Mouse (Mus musculus) kidney, postnatal 0 days (tissue): ENCODE data around the gene Runx3. TPM values are rescaled to one million over a fixed set of nuclear protein-coding genes. Genes with fewer than 3 reads are reported as not detected.

ENCODE experiments used
- ATAC-seq: fragments of 200-750 bp; cut with Nextera tagmentation; replicated peaks from 2 replicates; pipeline ENCODE4 v1.8.0; 2017; ENCODE audit warnings: low read depth, moderate number of reproducible peaks, moderate TSS enrichment, moderate library complexity; ENCODE audit not compliant: low FRiP score
- DNase-seq: peaks from one replicate; pipeline ENCODE4 v3.0.0-alpha.2; 2016; ENCODE audit warnings: low spot score
- H3K27ac ChIP-seq: fragments of 300-500 bp; sonication (generic); 2 replicates; pipeline ENCODE4 v1.5.1; 2014; ENCODE audit warnings: mild to moderate bottlenecking
- H3K27me3 ChIP-seq: fragments of 300-500 bp; sonication (generic); 2 replicates; pipeline ENCODE4 v1.6.1; 2014; ENCODE audit warnings: low read length, mixed read lengths; ENCODE audit not compliant: insufficient read depth
- H3K36me3 ChIP-seq: fragments of 300-500 bp; sonication (generic); 2 replicates; pipeline ENCODE4 v1.6.1; 2014; ENCODE audit warnings: low read length, mixed read lengths; ENCODE audit not compliant: insufficient read depth
- H3K4me1 ChIP-seq: fragments of 300-500 bp; sonication (generic); replicated peaks from 2 replicates; pipeline ENCODE4 v1.6.1; 2014; ENCODE audit warnings: antibody characterized with exemption, low read length, mixed read lengths; ENCODE audit not compliant: insufficient read depth
- H3K4me2 ChIP-seq: fragments of 300-500 bp; sonication (generic); 2 replicates; pipeline ENCODE4 v1.6.1; 2014; ENCODE audit warnings: mild to moderate bottlenecking, low read length, moderate library complexity, mixed read lengths
- H3K4me3 ChIP-seq: fragments of 300-500 bp; sonication (generic); replicated peaks from 2 replicates; pipeline ENCODE4 v1.5.1; 2014; ENCODE audit warnings: low read depth, low read length
- H3K9ac ChIP-seq: fragments of 300-500 bp; sonication (generic); 2 replicates; pipeline ENCODE4 v1.6.1; 2014; ENCODE audit warnings: low read depth, low read length
- H3K9me3 ChIP-seq: fragments of 300-500 bp; sonication (generic); replicated peaks from 2 replicates; pipeline ENCODE4 v1.6.1; 2016; ENCODE audit warnings: low read length, inconsistent platforms, mixed read lengths
- CTCF ChIP-seq: IDR thresholded peaks from 2 replicates; pipeline ENCODE4 v1.5.1; 2016; ENCODE audit warnings: antibody characterized with exemption, low read depth, mild to moderate bottlenecking, moderate library complexity
- WGBS: fragments of 180-500 bp; shearing (Covaris S2); extraction: QIAGEN DNeasy Blood & Tissue Kit; methylation state at CpG from one replicate; pipeline ENCODE4 v1.1.7; 2014; 5-methylcytosine and 5-hydroxymethylcytosine counted together
- polyA plus RNA-seq: library from polyadenylated mRNA; unstranded; fragments of >200 nt; fragmentation: Nextera tagmentation; extraction: Ambion mirVana; gene quantifications from 2 replicates; pipeline ENCODE4 v1.2.1, GENCODE M21; 2015

Runx3 gene
- polyA plus RNA-seq, 1 experiment from 2014 or later, result 0.05 TPM

DNA sequence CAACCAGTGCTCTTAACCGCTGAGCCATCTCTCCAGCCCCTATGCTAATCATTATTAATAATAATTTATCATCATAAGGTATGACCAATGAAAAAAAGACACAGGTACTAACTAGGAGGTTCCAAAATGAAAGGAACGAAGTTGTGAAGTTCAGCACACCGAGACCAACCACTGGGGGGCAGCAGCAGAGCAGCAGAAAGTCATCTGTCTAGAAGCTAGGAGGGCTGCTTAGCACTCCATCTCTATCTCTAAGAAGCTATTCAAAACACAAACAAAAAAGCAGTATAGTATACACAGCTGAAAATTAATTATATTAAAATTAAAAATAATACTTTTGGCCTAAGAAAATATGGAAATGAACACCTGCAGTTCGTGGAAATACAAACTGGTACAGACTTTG, 99.2 kb downstream of the Runx3 start:
- Histone ChIP-seq H3K27me3 (no peaks in the 10 kb centered on the region), H3K27ac (no peak overlapping the region), H3K4me3 (no peak overlapping the region), H3K9me3 (no peaks in the 10 kb centered on the region), H3K9ac (no peak overlapping the region), H3K4me1 (0 out of 2 replicates have a peak, but pooled peaks cover 6% of the 10 kb centered on the region), H3K4me2 (no peak overlapping the region), H3K36me3 (peaks cover 49% of the 10 kb centered on the region)
- WGBS, result 42% methylated on average over 4 of the region's 4 CpGs
- peak; percentile 93 for DNase-seq
- peak; percentile 86 for TF ChIP-seq CTCF
- no peak; the same call in 1 of the 2 replicates for ATAC-seq

GRCm38 (mm10) chr4:135220641-135221040, 100.2 kb downstream of the Runx3 start:
- no peak overlapping the region for H3K9ac ChIP-seq
- H3K27ac ChIP-seq, result no peak overlapping the region
- no peaks in the 10 kb centered on the region for H3K27me3 ChIP-seq
- TF ChIP-seq CTCF, result no peak
- DNase-seq, result no peak
- H3K4me2 ChIP-seq, result no peak overlapping the region
- peaks cover 42% of the 10 kb centered on the region for H3K36me3 ChIP-seq
- H3K4me1 ChIP-seq, result 0 out of 2 replicates have a peak, but pooled peaks cover 6% of the 10 kb centered on the region
- no peak for ATAC-seq
- no peaks in the 10 kb centered on the region for H3K9me3 ChIP-seq
- H3K4me3 ChIP-seq, result no peak overlapping the region
- 69% methylated on average over 3 of the region's 3 CpGs for WGBS

DNA sequence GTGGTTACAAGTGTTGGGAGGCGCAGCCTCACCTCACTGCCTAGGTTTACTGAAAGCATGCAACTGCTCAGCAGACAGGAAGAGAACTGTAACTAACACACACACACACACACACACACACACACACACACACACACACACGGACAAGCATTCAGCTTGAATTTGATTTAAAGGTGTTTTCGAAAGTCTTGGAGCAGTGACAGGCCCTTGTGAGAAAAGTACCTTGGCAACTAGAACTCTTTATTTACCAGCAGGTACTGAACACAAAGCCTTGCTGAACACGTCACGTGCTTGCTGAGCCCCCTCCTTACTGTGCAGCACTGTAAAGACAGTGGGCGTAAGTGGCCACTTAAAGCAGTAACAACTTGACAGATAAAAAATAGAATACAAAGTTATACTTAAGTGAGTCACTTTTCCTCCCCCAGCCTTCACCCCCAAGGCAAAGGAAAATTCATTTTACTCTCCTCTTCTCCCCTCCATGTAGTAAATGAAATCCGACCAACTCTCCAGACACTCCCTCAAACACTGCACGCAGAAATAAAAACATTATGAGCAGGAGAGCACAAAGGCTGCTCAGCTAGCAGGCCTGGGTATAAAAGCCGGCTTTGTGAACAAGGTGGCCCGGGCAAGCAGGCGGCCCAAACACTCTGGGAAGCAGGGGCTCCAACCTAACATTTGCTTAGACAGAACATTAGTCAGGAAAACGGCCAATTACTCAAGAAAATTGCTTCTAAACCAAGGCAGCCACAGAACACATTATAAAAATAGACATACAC, 101.4 kb downstream of the Runx3 start:
- Histone ChIP-seq H3K4me2 (no peak overlapping the region), H3K9ac (no peak overlapping the region), H3K27ac (no peak overlapping the region), H3K9me3 (no peaks in the 10 kb centered on the region), H3K4me3 (no peak overlapping the region), H3K36me3 (peaks cover 32% of the 10 kb centered on the region), H3K4me1 (0 out of 2 replicates have a peak, but pooled peaks cover 6% of the 10 kb centered on the region), H3K27me3 (no peaks in the 10 kb centered on the region)
- 64% methylated on average over 12 of the region's 12 CpGs for WGBS
- TF ChIP-seq CTCF, result no peak
- ATAC-seq (no peak), DNase-seq (no peak)

GRCm38 (mm10) chr4:135223808-135224207, 103.4 kb downstream of the Runx3 start:
- 74% methylated on average over 9 of the region's 9 CpGs for WGBS
- 0 out of 2 replicates have a peak, but pooled peaks cover 6% of the 10 kb centered on the region for H3K4me1 ChIP-seq
- peaks cover 18% of the 10 kb centered on the region for H3K36me3 ChIP-seq

DNA sequence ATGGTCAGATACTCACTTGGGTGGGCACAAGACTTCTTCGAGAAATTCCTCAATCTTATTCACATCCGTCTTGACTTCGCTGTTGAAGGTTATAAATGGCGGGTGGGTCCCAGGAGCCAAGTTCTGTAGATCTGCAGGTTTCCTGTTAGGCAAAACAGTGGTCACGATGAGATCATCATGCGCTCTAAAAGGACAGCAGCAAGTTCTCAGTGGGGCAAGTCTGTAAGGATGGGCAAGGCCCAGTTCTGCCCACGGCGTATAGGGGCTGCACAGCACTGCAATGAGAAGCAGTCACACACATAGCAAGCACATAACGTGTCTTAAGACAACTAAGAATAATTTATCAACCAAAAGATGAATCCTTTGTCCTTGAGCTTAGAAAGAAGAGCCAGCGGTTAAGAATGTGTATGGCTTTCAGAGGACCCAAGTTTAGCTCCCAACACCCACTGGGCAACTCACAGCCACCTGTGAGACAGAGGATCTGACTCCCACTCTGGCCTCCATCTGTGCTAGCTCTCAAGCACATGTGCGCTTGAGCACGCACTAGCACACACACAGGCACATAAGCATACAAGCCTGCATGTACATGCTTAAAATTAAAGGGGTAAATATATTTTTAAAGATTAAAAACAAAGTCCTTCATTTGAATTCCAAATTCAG, 105.7 kb downstream of the Runx3 start:
- no peaks in the 10 kb centered on the region for H3K27me3 ChIP-seq
- 90% methylated on average over 12 of the region's 12 CpGs for WGBS
- no peak for DNase-seq
- H3K36me3 ChIP-seq, result peaks cover 14% of the 10 kb centered on the region
- no peaks in the 10 kb centered on the region for H3K4me1 ChIP-seq
- peak overlapping the region; percentile 33; the same call in 1 of the 2 replicates for H3K27ac ChIP-seq
- no peak for TF ChIP-seq CTCF
- H3K9me3 ChIP-seq, result no peaks in the 10 kb centered on the region
- H3K9ac ChIP-seq, result no peak overlapping the region
- no peak for ATAC-seq
- H3K4me3 ChIP-seq, result no peak overlapping the region
- H3K4me2 ChIP-seq, result no peak overlapping the region

More at GRCm38 (mm10) chr4:135223808-135224207, 103.4 kb downstream of the Runx3 start:
- Histone ChIP-seq H3K4me3 (no peak overlapping the region), H3K27me3 (no peaks in the 10 kb centered on the region), H3K9ac (no peak overlapping the region), H3K4me2 (no peak overlapping the region), H3K27ac (no peak overlapping the region), H3K9me3 (no peaks in the 10 kb centered on the region)
- TF ChIP-seq CTCF, result no peak
- DNase-seq (no peak), ATAC-seq (no peak)

Other genes starting within 250 kb of the Runx3 start
- 169 and 188 TPM in 2 replicates for gene Tmem50a, start 205.6 kb upstream of the Runx3 start, polyA plus RNA-seq
- gene Rsrp1, start 197.1 kb upstream of the Runx3 start, polyA plus RNA-seq, result 375 and 409 TPM in 2 replicates
- 115 and 120 TPM in 2 replicates for gene Syf2, start 189.8 kb upstream of the Runx3 start, polyA plus RNA-seq
- 147 and 166 TPM in 2 replicates for gene Clic4, start 152.2 kb downstream of the Runx3 start, polyA plus RNA-seq
- gene Srrm1, start 232.7 kb downstream of the Runx3 start, polyA plus RNA-seq, result 183 and 203 TPM in 2 replicates